Mouse (Mus musculus) cerebellum, adult 2 months (tissue): ENCODE measurements around the gene L3mbtl2.

ENCODE experiments used
- CTCF ChIP-seq: fragments of 200-500 bp; IDR thresholded peaks from 2 replicates; pipeline ENCODE4 v1.5.1; 2011; ENCODE audit warnings: low read depth, mild to moderate bottlenecking, control low read depth, low read length, moderate library complexity, borderline replicate concordance; ENCODE audit not compliant: insufficient read depth
- POLR2A ChIP-seq: fragments of 200-500 bp; IDR thresholded peaks from 2 replicates; pipeline ENCODE4 v1.6.1; 2011; ENCODE audit warnings: low read length, control low read depth, borderline replicate concordance; ENCODE audit not compliant: insufficient read depth

DNA sequence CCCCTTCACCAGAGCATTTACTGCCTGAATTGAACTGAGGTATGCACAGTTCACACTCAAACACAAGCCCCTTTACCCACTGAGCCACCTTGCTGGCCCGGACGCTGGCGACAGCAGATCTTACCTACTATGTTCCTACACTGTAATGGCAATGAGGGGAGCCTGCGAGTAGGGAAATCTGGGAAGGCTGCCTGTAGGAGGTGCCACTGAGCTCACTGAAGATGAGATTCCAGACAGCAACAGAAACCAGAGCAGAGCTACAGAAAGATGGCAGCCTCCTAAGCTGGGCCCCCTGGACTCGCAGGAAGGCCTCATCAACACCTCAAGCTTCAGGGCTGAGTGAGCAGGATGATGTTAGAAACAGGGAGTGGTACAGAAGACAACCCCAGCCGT lies 55.4 kb downstream of the L3mbtl2 start:
- TF ChIP-seq CTCF (no peak), POLR2A (no peak)
